Mouse (Mus musculus) adrenal gland (tissue): Measurements from ENCODE around the gene Ddx43.

ENCODE experiments used
- intact Hi-C: fragments of 180-260 bp; cut with DNase I; formaldehyde crosslinking; loops from one replicate; pipeline ENCODE4 v1.15.1; 2025

The Ddx43 gene

GRCm38 (mm10) chr9:78371441-78371840 lies 24.1 kb upstream of the Ddx43 start:
- intact Hi-C loops: no loop called here

DNA sequence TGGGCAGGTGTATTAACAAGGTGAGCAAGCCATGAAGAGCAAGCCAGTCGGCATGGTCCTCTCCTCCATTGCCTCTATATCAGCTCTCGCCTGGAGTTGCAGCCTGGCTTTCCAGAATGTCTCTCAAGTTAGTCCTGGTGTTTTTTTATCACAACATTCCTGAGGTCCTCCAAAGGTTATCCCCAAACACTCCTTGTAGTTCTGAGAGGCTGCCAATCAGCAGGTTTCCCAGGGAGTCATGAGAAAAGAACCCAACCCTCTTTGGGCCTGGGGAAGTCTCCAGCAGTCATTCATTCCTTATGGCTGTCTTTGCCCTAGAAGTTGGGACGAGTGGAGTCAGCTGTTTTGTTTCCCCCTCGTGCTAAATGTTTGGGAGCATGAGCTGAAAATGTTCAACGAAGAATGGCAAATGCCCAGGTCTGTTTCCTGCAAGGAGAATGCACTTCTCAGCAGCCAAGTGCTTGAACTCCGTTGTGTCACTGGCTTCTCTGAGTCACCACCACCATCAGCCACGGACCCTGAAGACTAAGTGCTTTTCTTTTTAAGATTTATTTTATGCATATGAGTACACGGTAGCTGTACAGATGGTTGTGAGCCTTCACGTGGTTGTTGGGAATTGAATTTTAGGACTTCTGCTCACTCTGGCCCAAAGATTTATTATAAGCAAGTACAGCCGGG lies 22.6 kb upstream of the Ddx43 start:
- intact Hi-C loops: no loop called here

DNA sequence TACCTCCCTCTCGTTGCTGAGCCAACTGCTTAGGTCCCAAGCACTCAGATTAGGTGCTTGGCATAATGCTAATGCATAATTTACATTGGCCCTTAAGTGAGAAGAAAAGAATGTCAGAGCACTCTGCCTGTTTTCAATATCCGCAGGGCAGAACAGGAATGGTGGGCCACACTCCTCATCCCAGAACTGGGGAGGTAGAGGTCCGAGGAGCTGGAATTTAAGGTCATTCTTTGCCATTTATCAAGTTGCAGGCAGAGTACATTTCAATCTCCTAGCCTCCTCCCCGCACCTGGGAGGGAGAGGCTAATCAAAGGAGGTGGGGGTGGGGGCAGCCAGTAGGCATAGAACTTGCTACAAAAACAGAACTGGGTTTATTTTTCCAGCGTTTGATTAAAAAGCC lies 21.2 kb upstream of the Ddx43 start:
- intact Hi-C loops: no loop called here

DNA sequence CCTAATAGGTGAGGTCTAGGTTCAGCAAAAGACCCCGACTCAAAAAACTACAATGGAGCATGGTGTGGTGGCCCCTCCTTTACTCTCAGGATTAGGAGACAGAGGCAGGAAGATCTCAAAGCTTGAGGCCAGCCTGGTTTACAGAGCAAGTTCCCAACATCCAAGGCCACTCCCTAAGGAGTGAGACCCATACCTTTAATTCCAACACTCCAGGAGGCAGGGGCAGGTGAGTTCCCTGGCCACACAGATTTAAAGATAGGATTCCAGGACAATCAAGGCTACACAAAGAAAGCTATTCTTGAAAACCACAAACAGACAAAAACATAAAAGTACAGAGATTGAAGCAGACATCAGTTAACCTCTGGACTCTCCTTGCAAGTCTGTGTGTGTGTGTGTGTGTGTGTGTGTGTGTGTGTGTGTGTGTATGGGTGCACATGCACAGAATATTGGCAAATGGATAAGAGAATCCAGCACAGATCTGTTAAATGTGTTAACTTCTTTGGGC lies 20.6 kb upstream of the Ddx43 start:
- intact Hi-C loops: no loop called here

DNA sequence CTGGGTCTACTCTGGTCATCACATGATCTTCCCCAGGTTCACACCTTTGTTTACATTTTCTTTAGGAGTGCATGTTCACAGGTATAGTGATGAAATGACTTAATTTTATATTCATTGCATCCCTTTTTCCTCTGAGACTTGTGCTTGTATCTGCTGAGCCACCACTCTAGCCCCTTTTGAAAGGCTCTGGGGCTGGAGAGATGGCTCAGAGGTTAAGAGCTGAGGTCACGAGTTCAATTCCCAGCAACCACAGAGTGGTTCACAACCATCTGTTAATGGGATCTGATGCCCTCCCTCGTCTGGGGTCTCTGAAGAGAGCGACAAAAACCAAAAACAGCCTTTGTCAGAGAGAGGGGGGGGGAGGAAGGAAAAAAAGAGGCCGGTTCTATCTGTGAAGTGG lies 20.1 kb upstream of the Ddx43 start:
- intact Hi-C loops: no loop called here

DNA sequence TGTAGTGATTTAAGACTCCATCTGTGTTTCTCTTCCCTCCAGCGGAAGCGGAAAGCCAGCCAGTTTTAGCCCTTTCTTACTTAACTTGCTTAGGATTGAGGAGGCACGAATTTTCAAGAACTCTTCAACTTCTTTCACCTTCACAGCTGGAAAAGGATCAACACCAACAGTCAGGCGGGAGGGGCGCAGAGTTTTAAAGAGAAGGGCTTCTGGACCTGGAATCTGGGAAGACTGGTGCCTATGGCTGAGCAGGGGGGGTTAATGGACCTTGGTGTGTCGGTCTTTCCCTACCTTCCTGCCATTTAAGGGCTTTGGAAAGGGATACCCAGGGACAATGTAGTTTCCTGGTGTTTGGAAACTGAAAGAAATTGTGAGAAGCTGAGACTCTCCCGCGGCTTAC lies 18.0 kb upstream of the Ddx43 start:
- intact Hi-C loops: no loop called here

DNA sequence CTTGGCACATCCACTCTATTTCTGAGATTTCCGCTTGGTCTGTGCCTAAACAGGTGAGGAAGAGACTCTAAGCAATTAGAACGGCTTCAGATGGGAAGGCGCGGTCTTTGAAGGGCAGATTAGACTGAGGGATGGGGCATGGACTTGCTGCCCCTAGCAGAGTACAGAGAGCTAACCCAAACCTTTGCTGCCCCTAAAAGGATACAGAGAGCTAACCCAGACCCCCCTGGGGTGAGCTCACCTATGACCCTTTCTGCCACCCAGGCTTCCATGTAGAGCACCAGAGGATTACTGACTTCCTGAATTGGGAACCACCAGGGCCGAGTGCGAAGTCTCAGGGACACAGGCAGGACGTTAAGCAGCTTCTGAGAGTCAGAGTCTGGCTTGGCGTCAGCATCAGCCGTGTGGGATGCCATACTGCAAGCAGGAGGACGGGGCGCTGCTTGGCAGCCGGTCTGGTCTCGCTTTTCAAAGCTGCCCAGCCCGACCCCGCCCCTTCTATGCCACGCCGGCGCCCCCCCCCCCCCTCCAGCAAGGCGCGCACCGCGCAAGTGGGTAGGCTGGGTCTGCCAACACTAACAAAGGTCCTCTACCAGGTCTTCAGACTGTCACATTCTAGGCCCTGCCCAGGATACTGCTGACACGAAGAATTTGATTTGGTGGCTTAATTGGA lies 17.3 kb upstream of the Ddx43 start, which contains the start of gene Ooep:
TSS of gene Ooep (minus strand) at position 613 of the 673 bp plus-strand sequence.
- intact Hi-C loops: no loop called here

DNA sequence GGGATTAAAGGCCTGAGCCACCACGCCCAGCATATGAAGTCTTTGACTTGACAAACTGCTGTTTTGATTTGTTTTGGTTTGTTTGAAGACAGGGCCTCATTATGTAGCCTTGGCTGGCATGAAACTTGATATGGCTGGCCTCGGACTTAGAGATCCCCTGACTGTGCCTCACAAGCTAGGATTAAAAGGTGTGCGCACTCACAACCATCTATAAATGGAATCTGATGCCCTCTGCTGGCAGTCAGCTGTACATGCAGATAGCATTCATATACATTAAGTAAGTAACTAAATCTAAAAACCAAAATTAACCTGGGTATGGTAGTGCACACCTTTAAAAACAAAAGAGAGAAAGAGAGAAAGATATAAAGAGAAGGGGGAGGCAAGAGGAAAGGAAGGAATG lies 9.7 kb upstream of the Ddx43 start:
- intact Hi-C loops: loop anchor here (5.0 kb wide), 1 partner anchor 69 kb away; no protein-coding TSS in a partner anchor

- intact Hi-C loops: loop anchor here (5.0 kb wide), 1 partner anchor 70 kb away; no protein-coding TSS in a partner anchor
These were observed 8.6 kb upstream of the Ddx43 start for GRCm38 (mm10) chr9:78386947-78387346.

- intact Hi-C loops: loop anchor here (5.0 kb wide), 1 partner anchor 73 kb away; no protein-coding TSS in a partner anchor
These were observed 5.6 kb upstream of the Ddx43 start for GRCm38 (mm10) chr9:78389981-78390380.

DNA sequence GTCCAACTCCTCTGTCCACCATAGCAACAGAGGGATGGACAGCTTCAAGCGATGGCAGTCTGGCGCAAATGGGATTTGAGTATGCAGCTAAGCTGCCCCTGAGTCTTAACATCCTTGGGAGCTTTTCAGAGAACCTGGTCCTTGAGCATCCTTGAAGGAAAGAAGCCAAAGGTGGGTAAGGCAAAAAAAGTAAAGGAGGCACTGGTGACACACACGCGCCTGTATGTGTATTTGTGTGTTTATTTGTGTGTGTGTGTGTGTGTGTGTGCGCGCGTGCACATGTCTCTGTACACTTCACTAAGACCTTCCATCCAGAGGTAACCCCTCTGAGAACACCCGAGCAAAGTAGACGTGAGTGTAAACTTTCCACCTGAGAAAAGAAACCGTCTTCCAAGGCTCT lies 1.8 kb upstream of the Ddx43 start:
- intact Hi-C loops: no loop called here

GRCm38 (mm10) chr9:78394602-78395001 lies 975 bp upstream of the Ddx43 start:
- intact Hi-C loops: no loop called here

GRCm38 (mm10) chr9:78395244-78395629 lies 340 bp upstream of the Ddx43 start:
- intact Hi-C loops: no loop called here

GRCm38 (mm10) chr9:78396517-78396916 lies 940 bp downstream of the Ddx43 start:
- intact Hi-C loops: no loop called here

GRCm38 (mm10) chr9:78400570-78400969 lies 5.0 kb downstream of the Ddx43 start:
- intact Hi-C loops: no loop called here

DNA sequence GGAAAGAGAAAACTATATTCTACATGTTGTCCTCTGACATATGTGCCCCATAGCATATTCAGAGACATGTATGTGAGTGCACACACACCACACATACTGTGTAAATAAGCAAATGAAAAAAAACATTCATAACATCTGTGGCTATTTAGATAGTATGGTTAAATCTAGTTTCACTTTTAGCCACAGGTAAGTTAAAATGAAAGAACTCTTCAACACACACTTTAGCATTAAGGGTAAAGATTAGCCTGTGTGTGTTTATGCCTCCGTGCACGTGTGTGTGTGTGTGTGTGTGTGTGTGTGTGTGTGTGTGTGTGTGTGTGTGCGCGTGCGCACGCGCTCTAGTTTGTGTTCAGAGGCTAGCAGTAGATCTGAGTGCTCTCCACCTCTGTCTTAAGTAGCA lies 6.0 kb downstream of the Ddx43 start:
- intact Hi-C loops: no loop called here

DNA sequence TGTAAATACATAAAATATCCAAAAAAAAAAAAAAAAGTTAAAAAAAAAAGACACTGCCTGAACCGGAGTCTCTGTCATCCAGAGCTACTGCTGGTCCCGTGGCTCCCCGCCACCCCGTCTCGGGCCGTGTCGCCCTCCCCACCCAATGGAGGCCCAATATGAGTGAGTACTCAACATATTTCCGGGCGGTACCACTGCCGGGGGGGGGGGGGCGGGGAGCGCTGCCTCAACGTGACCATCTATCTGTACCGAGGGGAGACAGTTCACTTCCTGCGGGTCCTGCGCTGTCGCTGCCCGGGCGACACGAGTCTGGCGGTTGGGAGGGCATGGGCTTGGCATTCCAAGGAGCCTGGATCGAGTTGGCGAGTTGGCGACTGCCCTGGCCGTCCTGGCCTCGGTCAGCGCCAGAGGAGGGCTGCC lies 31.8 kb downstream of the Ddx43 start:
- intact Hi-C loops: no loop called here

GRCm38 (mm10) chr9:78428185-78428584 lies 32.6 kb downstream of the Ddx43 start:
- intact Hi-C loops: no loop called here

DNA sequence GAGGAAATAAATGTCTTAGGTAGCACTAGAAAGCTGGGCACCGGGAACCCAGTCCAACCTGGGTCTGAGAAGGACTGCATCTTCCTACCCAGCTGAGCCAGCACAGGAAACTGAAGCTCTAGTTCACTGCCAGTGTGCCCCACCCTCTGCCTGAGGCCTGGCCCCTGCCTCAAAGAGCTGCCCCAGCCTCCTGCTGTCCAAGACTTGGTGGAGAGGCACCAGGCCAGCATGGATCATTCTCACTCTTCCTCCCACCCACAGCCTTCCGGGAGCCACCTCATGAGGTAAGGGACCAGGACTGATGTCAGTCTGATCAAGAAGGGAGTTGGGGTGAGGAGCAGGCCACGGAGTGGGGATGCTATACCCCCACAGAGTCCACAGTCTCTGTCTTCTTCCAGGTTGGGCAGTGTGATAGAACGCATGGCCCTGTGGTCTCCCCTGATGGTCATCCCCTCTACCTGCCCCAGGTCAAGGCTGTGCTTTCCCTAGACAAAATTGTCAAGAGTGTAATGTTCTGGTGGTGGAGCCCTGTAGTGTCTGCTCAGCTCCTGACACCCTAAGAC lies 33.4 kb downstream of the Ddx43 start:
- intact Hi-C loops: no loop called here

GRCm38 (mm10) chr9:78429551-78429950 lies 34.0 kb downstream of the Ddx43 start:
- intact Hi-C loops: no loop called here

GRCm38 (mm10) chr9:78430486-78430885 lies 34.9 kb downstream of the Ddx43 start:
- intact Hi-C loops: no loop called here

GRCm38 (mm10) chr9:78432471-78432870 lies 36.9 kb downstream of the Ddx43 start:
- intact Hi-C loops: no loop called here
